ENCODE assay signal across 21 mouse cellular contexts in genomic region chr17:14553195-14553594, GRCm38 (mm10).
DNase-seq lines count a peak whose midpoint lies in the region; ATAC-seq and TF ChIP-seq lines count a peak whose summit lies in the region.
"Had no signal": no experiment of that assay in that cellular context is flagged by ENCODE, and none has a peak within 500 bp of the region (broad histone marks: within the 10 kb centered on the region; RNA-seq: fewer than 3 reads in every experiment).

No protein-coding gene starts in this region.

- ATAC-seq in embryonic facial prominence, embryonic 14.5 days (ENCODE audit: low read depth): no peak
- no peak for ATAC-seq in hindbrain, postnatal 0 days
- ATAC-seq in hindbrain, embryonic 14.5 days (ENCODE audit: low FRiP score): no peak
- ATAC-seq in lung, embryonic 16.5 days (ENCODE audit: low read depth): peak; percentile 64; the same call in 1 of the 2 replicates
- ATAC-seq: CD4-positive, CD25-positive, alpha-beta regulatory T cell, adult 4 months; forebrain, embryonic 13.5 days; hindbrain, embryonic 16.5 days; intestine, embryonic 15.5 days had no signal

- H3K9me3 ChIP-seq in embryonic facial prominence, embryonic 14.5 days (ENCODE audit: control insufficient read depth, low read length): peaks cover 2% of the 10 kb centered on the region; the same call in 1 of the 2 replicates
- H3K9me3 ChIP-seq in embryonic facial prominence, embryonic 10.5 days: 0 out of 2 replicates have a peak, but pooled peaks cover 3% of the 10 kb centered on the region
- no peaks in the 10 kb centered on the region for H3K9me3 ChIP-seq in hindbrain, postnatal 0 days (ENCODE audit: low read length)
- H3K9me3 ChIP-seq in hindbrain, embryonic 14.5 days (ENCODE audit: control insufficient read depth, low read length): no peaks in the 10 kb centered on the region
- H3K9me3 ChIP-seq in lung, embryonic 16.5 days (ENCODE audit: control insufficient read depth, low read length): no peaks in the 10 kb centered on the region
- H3K9me3 ChIP-seq: forebrain, embryonic 13.5 days; G1E; heart, embryonic 13.5 days; intestine, embryonic 15.5 days had no signal

- WGBS in embryonic facial prominence, embryonic 14.5 days: 37% methylated on average over 3 of the region's 3 CpGs
- WGBS in embryonic facial prominence, embryonic 10.5 days: 72% methylated on average over 3 of the region's 3 CpGs
- WGBS in hindbrain, postnatal 0 days: 47% methylated on average over 3 of the region's 3 CpGs
- 46% methylated on average over 3 of the region's 3 CpGs for WGBS in hindbrain, embryonic 14.5 days
- 28% methylated on average over 3 of the region's 3 CpGs for WGBS in lung, embryonic 16.5 days

- TF ChIP-seq CTCF in hindbrain, postnatal 0 days (IDR thresholded peaks at IDR 0.05; ENCODE audit: low read depth): no peak

- H3K4me1 ChIP-seq in embryonic facial prominence, embryonic 14.5 days (ENCODE audit: control insufficient read depth, insufficient read depth, low read length): peaks cover 12% of the 10 kb centered on the region
- H3K4me1 ChIP-seq in embryonic facial prominence, embryonic 10.5 days: no peaks in the 10 kb centered on the region
- H3K4me1 ChIP-seq in hindbrain, postnatal 0 days (ENCODE audit: insufficient read depth, low read length): no peaks in the 10 kb centered on the region
- H3K4me1 ChIP-seq in hindbrain, embryonic 14.5 days (replicated peaks; ENCODE audit: control insufficient read depth, insufficient read depth, low read length): no peaks in the 10 kb centered on the region
- H3K4me1 ChIP-seq in lung, embryonic 16.5 days (replicated peaks; ENCODE audit: control insufficient read depth, insufficient read depth, low read length): peaks cover 3% of the 10 kb centered on the region
- H3K4me1 ChIP-seq: forebrain, embryonic 13.5 days had no signal

- H3K36me3 ChIP-seq in embryonic facial prominence, embryonic 14.5 days (ENCODE audit: control insufficient read depth, insufficient read depth, low read length): no peaks in the 10 kb centered on the region
- no peaks in the 10 kb centered on the region for H3K36me3 ChIP-seq in embryonic facial prominence, embryonic 10.5 days (replicated peaks)
- H3K36me3 ChIP-seq in hindbrain, postnatal 0 days (ENCODE audit: insufficient read depth, low read length): no peaks in the 10 kb centered on the region
- H3K36me3 ChIP-seq in hindbrain, embryonic 14.5 days (replicated peaks; ENCODE audit: control insufficient read depth, insufficient read depth): no peaks in the 10 kb centered on the region
- no peaks in the 10 kb centered on the region for H3K36me3 ChIP-seq in lung, embryonic 16.5 days (ENCODE audit: control insufficient read depth, insufficient read depth, low read length)
- H3K36me3 ChIP-seq: embryonic facial prominence, embryonic 13.5 days; G1E; heart, embryonic 13.5 days; intestine, embryonic 15.5 days had no signal

- H3K27me3 ChIP-seq in embryonic facial prominence, embryonic 14.5 days (replicated peaks; ENCODE audit: control insufficient read depth, insufficient read depth, low read length): no peaks in the 10 kb centered on the region; the same call in 1 of the 2 replicates
- H3K27me3 ChIP-seq in embryonic facial prominence, embryonic 10.5 days (replicated peaks; ENCODE audit: low read depth, poor library complexity, severe bottlenecking): no peaks in the 10 kb centered on the region
- H3K27me3 ChIP-seq in hindbrain, postnatal 0 days (ENCODE audit: insufficient read depth, low read length): no peaks in the 10 kb centered on the region
- H3K27me3 ChIP-seq in hindbrain, embryonic 14.5 days (ENCODE audit: control insufficient read depth, insufficient read depth, low read length): no peaks in the 10 kb centered on the region
- no peaks in the 10 kb centered on the region; the same call in 1 of the 2 replicates for H3K27me3 ChIP-seq in lung, embryonic 16.5 days (ENCODE audit: control insufficient read depth, insufficient read depth, low read depth, low read length)
- H3K27me3 ChIP-seq: forebrain, embryonic 13.5 days; intestine, embryonic 15.5 days had no signal

- peak overlapping the region; percentile 61 for H3K27ac ChIP-seq in embryonic facial prominence, embryonic 14.5 days (replicated peaks; ENCODE audit: low read depth, low read length)
- no peak overlapping the region for H3K27ac ChIP-seq in embryonic facial prominence, embryonic 10.5 days (replicated peaks)
- no peak overlapping the region for H3K27ac ChIP-seq in hindbrain, postnatal 0 days
- no peak overlapping the region for H3K27ac ChIP-seq in hindbrain, embryonic 14.5 days
- no peak overlapping the region for H3K27ac ChIP-seq in lung, embryonic 16.5 days (ENCODE audit: low read length)
- H3K27ac ChIP-seq: forebrain, embryonic 13.5 days; heart, embryonic 13.5 days had no signal

- H3K4me3 ChIP-seq in embryonic facial prominence, embryonic 14.5 days (ENCODE audit: low read depth, low read length): no peak overlapping the region
- no peak overlapping the region for H3K4me3 ChIP-seq in embryonic facial prominence, embryonic 10.5 days
- H3K4me3 ChIP-seq in hindbrain, postnatal 0 days (ENCODE audit: low read length): no peak overlapping the region
- no peak overlapping the region for H3K4me3 ChIP-seq in hindbrain, embryonic 14.5 days (replicated peaks; ENCODE audit: low read length)
- no peak overlapping the region for H3K4me3 ChIP-seq in lung, embryonic 16.5 days (ENCODE audit: low read length)
- H3K4me3 ChIP-seq: embryonic facial prominence, embryonic 13.5 days; forebrain, embryonic 13.5 days; heart, embryonic 13.5 days; intestine, embryonic 15.5 days had no signal

- no peak overlapping the region for H3K4me2 ChIP-seq in embryonic facial prominence, embryonic 14.5 days (ENCODE audit: low read depth, low read length)
- no peak overlapping the region for H3K4me2 ChIP-seq in hindbrain, postnatal 0 days (ENCODE audit: low read depth, low read length)
- H3K4me2 ChIP-seq in hindbrain, embryonic 14.5 days (replicated peaks): no peak overlapping the region
- H3K4me2 ChIP-seq in lung, embryonic 16.5 days (ENCODE audit: low read depth, low read length): no peak overlapping the region
- H3K4me2 ChIP-seq: embryonic facial prominence, embryonic 13.5 days; forebrain, embryonic 13.5 days; heart, embryonic 13.5 days; intestine, embryonic 15.5 days had no signal

- no peak overlapping the region for H3K9ac ChIP-seq in embryonic facial prominence, embryonic 14.5 days (ENCODE audit: low read depth, low read length)
- no peak overlapping the region for H3K9ac ChIP-seq in hindbrain, postnatal 0 days (replicated peaks; ENCODE audit: low read length)
- no peak overlapping the region for H3K9ac ChIP-seq in hindbrain, embryonic 14.5 days
- H3K9ac ChIP-seq in lung, embryonic 16.5 days (ENCODE audit: low read length): no peak overlapping the region
- H3K9ac ChIP-seq: embryonic facial prominence, embryonic 13.5 days; forebrain, embryonic 13.5 days; heart, embryonic 13.5 days; intestine, embryonic 15.5 days had no signal

- peak; percentile 67 for DNase-seq in embryonic facial prominence, embryonic 14.5 days (ENCODE audit: low spot score)
- no peak for DNase-seq in embryonic facial prominence, embryonic 10.5 days (ENCODE audit: low spot score)
- peak; percentile 37 for DNase-seq in hindbrain, postnatal 0 days (ENCODE audit: low spot score)
- no peak for DNase-seq in hindbrain, embryonic 14.5 days (ENCODE audit: low spot score)
- DNase-seq in lung, postnatal 36 days: no peak
- DNase-seq in Muller cell, postnatal 12 days (ENCODE audit: inconsistent ontology term): peak; percentile 39
- DNase-seq in adrenal gland, postnatal 25 days: no peak
- DNase-seq: adrenal gland, postnatal 14 days; B cell, adult 2 months; cerebellum, adult 8-10 months; cerebellum, postnatal 14 days; gastrocnemius, postnatal 14 days; heart, postnatal 36 days had no signal

Comparison
In these comparisons a context has a peak if more than half of its experiments do, and no peak if none do; other contexts are left out.
1. DNase-seq: peak in embryonic facial prominence, embryonic 14.5 days (single experiment), hindbrain, postnatal 0 days (single experiment) and Muller cell, postnatal 12 days (single experiment); none in embryonic facial prominence, embryonic 10.5 days (single experiment), hindbrain, embryonic 14.5 days (single experiment), lung, postnatal 36 days (single experiment) and adrenal gland, postnatal 25 days (single experiment).